Mouse (Mus musculus) CH12F3 (cell line): ENCODE measurements around the gene Gmnn.
"Not testable (repeated sequence)": the region's sequence is repeated elsewhere in the genome, so short reads cannot be mapped to it uniquely, and the experiment has no call there.

ENCODE experiments used
- in situ Hi-C: fragments of 300-500 bp; cut with MboI; formaldehyde crosslinking; loops from 2 replicates; pipeline ENCODE4 v1.14.3; 2020; ENCODE audit warnings: low sequenced_read_pairs

Gene Gmnn

DNA sequence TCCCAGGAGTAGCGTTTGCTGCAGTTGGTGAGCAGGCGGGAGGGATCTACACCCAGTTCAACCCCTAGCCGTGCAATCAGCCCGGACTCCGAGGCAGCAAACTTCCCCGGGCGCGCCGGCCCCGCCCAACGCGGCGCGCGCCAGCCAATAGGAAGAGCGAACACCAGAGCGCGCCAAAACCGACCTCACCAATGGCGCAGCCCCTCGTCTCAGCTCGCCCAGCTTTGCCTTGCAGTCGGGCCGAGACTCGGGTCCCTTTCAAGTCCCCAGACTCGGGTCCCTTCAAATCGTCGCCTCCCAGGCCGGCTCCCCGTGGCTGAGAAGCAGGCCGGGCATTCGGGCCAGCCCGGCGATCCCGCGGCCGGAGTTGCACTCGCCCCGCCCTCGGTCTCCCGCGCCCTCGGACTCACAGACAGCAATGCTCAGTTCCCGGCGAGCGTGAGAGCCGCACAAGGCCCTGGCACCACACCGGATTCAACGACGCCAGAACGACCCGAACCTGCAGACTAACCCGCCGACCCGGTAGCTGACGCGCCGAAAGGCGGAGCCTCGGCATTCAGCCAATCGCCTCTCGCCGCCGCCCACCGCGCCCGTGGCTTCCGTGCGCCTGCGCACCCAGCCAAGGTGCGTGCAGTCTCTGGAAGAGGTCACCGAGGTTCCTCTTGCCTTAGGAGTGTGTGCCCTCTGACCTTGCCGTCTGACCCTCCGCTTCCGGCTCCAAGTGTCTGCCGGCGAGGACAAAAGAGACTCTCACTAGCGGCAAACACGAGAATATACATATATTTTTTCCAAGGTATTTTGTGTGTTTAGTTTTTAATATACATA, at the start of gene Gmnn:
Gene Gmnn (minus strand): TSS at position 521 of the 825 bp plus-strand sequence.
- in situ Hi-C loops, result no loop called here

DNA sequence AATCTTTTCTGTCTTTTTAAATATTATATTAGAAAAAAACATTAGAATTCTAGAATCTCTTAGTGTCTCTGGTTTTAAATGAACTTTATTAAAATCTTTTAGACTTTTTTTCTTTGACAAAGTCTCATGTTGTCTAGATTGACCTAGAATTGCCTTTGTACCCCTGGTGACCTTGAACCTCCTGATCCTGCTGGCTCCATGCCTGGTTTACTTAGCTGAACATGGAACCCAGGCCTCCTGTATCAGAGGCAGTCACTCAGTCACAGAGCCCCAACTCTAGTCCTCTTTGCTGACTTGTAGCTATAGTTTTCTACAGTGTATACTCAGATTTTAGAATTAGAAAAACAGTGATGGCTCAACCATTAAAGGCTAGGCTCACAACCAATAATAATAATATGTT, 44.4 kb upstream of the Gmnn start:
- in situ Hi-C loops, result no loop called here

DNA sequence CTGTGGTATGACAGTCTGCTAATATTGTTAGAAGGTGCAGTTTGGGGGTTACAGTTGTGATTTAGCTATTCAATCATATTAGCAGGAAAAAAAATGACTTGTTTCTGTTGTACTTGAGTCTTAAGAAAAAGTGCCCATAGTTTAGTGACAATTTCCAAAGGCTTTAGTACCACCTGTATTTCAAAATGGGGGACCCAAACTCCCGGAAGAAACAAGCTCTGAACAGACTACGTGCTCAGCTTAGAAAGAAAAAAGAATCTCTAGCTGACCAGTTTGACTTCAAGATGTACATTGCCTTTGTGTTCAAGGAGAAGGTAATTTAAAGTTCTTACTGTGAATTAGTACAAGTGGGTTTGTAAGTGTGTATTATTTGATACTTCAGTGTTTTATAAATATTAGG, 41.5 kb upstream of the Gmnn start:
- in situ Hi-C loops, result no loop called here

DNA sequence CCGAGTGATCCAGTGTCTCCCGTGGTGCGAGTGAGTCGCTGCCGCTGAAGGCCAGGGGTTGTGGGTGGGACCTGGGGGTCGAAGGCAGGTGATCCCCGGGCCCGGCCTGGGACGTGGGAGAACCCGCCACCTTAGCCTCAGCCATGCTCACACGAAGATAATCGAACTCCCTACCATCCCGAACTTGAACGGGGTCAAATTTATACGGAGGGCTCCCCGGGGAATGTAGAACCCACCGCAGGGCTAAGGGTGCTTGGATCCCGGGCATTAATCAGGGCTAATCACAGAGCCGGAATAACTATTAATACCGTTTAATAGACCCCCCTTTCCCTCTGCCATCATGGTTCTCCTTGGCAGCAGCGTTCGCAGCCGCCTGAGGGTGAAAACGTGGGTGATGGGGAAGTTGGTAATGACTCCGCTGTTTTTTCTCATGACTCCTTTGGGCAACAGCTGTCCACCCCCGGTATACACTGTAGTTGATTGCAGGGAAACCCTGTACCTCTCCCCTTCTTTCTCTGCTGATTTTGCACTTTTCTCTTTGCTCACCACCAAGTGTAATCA, 40.5 kb upstream of the Gmnn start:
- in situ Hi-C loops, result no loop called here

DNA sequence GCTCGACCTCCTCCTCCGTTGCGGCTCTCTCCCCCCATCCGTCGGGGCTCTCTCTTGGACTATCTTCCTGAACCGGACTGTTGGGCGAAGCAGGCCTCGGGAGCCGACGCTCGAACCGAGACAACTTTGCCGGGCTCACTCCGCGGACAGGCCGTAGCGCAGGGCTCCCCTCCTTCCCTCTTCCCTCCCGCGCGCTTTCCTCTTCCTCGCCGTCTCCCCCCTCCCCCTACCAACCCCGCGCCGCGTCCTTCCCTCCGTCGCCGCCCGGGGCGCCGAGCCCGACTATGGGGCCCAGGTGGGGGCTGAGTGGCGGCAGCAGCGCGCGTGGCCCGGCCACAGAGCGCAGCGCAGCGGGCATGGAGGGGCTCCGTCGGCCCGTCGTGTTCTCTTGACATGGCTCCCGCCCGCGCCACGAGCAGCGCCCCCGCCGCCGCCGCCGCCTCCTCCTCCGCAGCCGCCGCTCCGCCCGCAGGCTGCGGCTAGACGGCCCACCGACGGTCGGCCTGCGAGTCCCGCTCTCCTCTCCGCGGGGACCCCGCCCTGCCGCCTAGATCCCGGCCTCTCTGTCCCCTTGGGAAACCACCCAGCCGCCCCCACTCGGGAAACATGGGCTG, 39.7 kb upstream of the Gmnn start, which contains the start of gene BC005537:
Gene BC005537 (plus strand): TSS at position 350 of the 614 bp plus-strand sequence.
- in situ Hi-C loops, result no loop called here

DNA sequence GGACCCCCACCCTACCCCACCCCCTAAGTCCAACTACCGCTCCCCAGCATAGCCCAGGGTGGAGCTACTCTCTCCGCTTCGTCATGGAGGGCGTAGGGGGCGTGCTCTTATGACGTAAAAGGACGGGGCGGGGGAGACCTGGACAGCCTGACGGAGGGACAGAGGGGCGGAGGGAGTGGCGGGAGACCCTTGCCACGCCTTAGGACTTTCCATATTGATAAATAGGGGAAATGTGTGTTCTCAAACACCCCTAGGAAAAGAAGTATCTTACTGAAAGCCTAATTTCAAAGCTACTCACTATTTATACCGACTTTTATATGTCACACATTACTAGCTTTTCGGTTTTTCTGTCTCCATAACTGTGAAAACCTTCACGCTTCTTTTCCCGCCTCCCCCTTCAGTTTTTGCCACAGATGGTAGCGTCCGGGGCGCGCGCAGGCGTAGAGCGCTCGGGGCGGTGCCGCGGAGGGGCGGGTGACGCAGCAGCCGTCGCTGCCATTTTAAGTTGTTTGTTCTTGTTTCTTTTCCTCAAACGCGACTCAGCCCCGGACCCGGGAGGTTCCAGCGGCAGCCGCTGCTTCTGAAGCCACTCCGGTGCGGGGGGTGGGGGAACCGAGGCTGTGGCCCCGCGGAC, 39.1 kb upstream of the Gmnn start:
- in situ Hi-C loops, result no loop called here

DNA sequence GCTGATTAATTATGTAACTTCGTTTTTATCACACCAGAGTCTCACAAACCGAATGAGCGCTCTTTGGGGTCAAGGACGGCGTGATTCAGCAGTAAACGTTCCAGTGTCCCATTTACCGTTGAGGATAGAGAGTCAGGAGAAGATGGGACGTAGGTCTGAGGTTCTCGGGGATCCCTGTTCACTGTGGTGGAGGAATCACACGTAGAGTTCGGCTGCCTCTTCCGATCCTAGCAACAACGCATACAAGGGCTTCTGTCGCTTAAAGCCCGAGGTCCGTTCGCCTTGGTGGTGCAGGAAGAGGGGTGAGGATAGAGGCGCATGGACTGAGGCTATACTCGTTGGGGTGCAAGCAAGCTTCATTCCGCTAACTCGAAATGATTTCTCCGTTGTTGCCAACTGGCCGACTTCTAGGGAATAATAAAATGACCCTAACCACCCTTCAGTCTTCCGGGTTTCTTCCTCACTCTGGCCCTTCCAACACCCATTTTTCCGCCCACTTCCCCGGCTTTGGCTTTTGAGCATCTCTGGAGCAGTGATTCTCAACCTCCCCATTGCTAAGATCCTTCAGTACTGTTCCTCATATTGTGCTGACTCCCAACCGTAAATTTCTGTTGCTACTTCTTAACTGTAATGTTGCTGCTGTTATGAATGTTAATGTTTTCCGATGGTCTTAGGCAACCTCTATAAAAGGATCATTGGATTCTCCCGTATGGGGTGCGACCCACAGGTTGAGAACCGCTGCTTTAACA, 38.4 kb upstream of the Gmnn start:
- in situ Hi-C loops, result no loop called here

DNA sequence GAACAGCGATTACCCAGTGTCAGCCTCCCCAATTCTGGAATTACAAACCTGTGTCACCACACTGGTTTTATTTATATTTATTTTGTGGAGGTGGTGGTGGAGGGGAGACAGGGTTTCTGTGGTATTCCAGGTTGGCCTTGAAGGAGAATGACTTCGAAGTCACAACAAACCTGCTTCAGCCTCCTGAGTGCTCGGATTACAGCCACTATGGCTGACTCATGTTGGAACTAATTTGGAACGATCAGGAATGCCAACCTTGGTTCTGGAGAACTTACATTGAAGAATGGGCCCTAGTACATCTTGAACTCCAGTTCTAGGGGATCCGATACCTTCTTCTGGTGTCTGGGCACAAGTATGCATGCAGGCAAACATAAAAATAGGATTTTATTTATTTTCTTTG, 37.7 kb upstream of the Gmnn start:
- in situ Hi-C loops, result no loop called here

DNA sequence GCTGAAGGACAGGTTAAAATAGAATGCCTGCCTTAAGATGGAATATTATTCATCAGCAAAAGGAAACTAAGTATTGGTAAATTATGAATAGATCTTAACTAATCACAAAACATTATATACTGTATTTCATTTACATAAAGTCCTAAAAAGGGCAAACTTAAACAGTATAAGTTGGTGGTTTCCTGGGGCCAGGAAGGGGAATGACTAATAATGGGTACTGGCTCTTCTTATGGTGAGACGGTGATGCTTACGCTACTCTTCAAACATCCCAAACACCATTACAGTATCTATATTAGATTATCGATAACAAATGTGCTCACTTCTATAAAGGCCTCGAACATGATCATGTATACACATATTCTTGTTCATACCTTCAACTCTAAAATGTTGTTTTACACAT, 37.0 kb upstream of the Gmnn start:
- in situ Hi-C loops, result no loop called here

DNA sequence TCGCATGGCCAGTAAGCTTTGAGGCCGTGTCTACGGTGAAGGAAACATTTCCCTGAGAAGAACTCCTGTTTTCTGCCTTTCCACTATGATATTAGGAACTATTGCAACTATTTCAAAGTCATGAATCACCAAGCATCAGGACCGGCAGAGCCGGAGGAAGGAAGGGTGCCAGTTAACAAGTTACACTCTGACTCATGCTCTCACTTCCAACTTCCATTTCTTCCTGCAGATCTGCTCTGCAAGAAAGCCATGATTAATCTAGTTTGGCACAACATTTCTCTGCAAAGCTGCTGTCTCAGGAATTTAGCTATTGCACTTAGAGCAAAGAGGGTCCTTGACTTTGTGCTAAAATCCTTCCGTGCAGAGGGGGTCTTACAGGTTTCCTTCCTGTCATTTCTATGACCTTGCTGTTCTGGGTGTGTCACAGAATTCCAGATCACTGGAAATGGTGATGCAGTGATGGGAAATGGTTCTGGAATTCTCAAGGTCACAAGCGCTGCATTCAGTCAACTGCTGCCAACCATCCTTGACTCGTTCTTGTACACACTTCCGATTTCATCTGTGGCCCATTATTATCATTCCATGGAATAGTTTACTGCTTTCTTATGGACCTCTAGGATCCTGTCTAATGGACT, 30.8 kb upstream of the Gmnn start:
- in situ Hi-C loops, result no loop called here

DNA sequence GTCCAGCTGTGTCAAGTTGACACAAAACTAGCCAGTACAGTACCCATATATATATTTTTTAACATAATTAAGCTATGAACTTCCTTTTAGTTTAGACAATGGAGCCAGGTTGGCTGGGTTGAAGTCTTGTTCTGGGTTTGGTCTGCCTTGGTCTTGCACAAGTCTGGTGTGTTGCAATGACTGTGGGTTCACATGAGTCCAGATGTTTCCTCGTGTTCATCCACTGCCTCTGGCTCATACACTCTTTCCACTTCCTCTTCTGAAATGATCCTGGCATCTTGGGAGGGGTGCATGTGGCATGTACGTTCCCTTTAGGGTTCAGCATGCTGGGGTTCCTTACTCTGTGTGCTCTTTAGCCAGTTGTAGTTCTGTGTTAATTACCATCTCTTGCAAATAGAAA, 29.6 kb upstream of the Gmnn start:
- in situ Hi-C loops, result no loop called here

DNA sequence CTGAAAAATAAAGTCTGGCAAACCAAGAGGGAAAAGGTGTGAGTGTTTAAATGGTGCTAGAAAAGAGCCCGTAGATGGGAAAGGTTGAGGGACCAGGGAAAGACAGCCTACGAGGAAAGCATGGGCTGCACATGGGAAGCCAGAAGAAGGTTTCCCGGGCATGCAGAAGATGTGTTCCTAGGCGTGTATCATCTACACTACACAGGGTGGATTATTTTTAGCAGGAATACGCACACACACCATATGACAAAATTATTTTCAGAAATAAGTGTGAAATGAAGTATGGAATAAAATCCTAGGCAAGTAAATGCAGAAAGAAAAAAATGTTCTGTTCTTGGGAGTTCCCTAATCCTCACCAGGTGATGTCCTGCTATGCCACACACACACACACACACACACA, 25.8 kb upstream of the Gmnn start:
- in situ Hi-C loops, result no loop called here

DNA sequence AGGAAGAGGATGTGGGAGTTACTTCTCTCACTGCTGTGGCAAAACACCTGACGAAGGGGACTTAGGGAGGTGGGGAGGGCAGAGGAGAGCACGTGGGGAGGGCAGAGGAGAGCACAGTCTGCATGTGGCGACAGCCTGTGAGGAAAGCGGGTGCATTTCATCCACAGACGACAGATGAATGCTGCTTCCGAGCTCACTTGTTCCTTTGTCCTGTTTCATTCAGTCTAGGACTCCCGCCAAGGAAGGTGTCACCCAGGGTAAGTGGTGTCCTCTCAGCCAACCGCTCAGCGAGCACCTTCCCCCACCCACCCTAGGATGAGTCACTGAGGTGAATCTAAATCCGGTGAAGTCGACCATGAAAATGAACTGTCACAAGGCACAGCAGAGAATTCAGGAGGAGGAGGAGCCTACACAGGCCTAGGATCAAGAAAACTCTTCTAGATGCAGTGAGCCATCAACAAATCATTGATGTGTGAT, 24.3 kb upstream of the Gmnn start:
- in situ Hi-C loops, result no loop called here

DNA sequence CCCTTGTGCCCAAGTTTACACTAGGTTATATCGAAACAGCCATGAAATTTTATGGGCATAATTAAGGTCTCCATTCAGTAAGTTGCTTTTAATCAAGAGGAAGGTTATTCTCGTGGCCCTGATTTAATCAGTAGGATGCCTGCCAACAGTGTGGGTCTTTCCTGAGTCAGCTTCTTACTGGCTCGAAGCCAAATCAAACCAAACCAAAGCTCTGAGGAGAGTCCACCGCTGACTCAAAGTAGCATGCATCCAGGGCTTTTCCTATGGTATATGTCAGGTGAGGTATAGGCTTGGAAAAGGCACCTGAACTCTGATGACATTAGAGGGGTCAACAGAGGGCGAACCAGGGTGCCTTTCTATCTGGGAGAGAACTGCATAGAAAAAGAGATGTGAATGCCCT, 20.2 kb upstream of the Gmnn start:
- in situ Hi-C loops, result no loop called here

DNA sequence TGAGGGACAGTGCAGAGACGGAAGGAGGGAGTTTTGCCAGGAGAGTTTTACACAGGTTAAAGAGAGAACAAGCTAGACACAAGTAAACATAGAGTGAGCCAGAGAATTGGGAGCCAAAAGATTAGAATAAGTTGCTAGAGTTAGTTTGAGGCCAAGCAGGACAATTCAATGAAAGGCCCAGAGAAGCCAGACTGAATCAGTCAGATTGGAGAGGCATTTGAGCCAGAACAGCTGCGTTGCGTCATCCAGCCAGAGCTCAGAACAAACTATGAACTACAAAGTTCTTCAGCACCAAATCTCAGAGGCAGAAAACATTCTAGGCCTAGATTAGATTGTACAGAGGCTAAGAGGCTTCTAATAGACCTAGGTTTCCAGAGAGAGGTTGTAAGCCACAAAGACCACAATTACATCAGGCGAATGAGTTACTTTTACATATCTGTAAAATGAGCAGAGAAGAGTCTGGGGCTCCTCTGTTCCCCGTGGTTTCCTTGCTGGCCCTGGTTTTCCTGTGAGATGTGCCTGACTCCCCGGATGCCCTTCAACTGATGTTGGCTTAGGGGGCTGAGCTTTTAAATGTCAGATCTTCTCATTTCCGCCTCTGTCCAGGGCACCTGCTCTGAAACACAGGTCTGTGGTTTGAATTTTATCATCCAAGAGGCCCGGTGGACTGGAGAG, 17.1 kb upstream of the Gmnn start:
- in situ Hi-C loops, result no loop called here

DNA sequence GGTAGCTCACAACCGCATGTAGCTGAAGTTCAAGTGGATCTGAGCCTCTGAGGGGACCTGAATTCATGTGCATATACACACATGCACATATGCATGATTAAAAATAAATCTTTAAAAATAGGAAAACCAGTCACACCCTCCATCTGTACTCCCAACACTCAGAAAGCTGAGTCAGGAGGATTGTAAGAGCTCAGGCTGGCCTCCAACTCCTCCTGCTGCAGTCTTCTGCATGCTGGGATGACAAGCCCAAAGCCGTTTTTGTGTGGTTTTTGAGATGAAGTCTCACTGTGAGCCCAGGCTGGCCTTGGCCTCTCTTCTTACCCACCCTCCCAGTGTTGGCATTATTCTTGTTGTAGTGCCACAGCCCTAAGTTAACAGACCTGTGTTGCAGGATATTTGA, 16.3 kb upstream of the Gmnn start:
- in situ Hi-C loops, result no loop called here

DNA sequence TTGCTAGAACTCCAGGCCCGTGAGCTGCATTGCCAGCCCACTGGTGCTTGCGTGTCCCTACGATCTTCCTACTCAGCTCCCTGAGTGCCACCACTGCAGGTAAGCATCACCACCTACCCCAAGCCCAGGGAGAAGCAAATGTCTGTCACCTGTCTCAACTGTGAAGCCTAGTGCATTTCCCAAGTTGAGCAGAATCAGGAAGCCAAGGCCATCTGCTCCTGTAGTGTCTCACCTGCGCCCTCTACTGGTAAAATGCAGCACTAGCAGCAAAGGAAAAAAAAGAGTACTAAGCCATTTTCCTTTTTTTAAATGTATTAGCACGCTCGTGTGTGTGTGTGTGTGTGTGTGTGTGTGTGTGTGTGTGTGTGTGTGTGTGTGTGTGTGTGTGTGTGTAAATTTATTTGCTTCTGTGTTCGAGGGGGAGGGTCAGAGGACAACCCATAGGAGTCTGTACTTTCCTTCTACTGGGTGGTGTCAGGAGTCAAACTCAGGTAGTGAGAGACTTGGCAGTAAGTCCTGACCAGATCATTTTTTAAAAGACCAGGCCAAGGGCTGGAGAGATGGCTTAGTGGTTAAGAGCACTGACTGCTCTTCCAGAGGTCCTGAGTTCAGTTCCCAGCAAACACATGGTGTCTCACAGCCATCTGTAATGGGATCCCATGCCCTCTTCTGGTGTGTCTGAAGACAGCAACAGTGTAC, 14.6 kb upstream of the Gmnn start:
- in situ Hi-C loops, result no loop called here

DNA sequence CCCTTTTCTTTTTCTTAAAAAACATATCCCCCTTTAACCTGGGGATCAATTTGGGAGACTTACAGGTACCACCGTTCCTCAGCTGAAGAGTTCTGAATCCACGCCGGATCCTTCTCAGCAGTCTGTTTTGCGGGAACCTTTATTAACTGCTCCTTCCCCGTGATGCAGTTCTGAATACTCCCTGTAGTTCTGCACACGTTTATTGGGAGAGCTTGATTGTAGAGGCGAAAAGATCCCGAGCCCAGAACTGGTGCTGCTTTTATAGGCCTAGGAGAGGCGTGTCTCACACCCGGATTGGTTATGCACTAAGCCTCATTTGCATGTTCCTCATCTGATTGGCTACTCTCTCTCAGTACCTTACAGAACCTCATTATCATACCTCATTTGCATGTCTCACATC, 9.8 kb upstream of the Gmnn start:
- in situ Hi-C loops, result not testable (repeated sequence)

DNA sequence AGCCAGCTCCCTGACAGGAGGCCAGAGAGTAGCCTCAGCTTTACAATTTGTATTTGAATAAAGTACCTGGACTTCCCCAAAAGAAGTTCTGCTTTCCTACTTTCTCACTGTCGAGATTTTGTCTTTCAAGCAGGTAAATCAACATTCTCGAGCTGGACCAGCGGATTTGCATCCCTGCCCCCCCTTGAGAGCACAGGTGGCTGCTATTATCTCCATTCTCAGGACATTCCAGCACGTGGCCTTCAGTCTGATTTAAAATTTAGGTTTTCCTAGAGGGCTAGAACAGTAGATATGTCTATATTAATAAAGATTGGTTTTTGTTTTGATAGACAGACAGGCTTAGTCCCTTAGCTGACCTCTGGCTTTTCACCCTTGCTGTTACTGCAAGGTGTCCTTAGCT, 6.1 kb upstream of the Gmnn start:
- in situ Hi-C loops, result not testable (repeated sequence)
